Mouse (Mus musculus): Measurements from ENCODE around the gene Ptges. TPM values are rescaled to one million over a fixed set of nuclear protein-coding genes. Genes with fewer than 3 reads are reported as not detected.

Ptges gene
- polyA plus RNA-seq (2014; fragmentation: Nextera tagmentation; extraction: Ambion mirVana) = 9.1 and 9.3 TPM in 2 replicates

- Histone ChIP-seq H3K4me3 (ENCODE audit: low read depth, low read length) (peak within 1 kb of the TSS; percentile 15; the same call in 1 of the 2 replicates), H3K9me3 (replicated peaks; ENCODE audit: control insufficient read depth, low read length) (no peaks in the 10 kb centered on the region), H3K27me3 (ENCODE audit: control insufficient read depth, insufficient read depth, low read length) (no peaks in the 10 kb centered on the region), H3K9ac (replicated peaks; ENCODE audit: low read length) (peak within 1 kb of the TSS; percentile 28; the same call in 1 of the 2 replicates), H3K4me2 (ENCODE audit: low read depth, low read length) (peak within 1 kb of the TSS; percentile 50), H3K36me3 (replicated peaks; ENCODE audit: control insufficient read depth, insufficient read depth, low read depth, low read length) (no peaks in the 10 kb centered on the region), H3K4me1 (ENCODE audit: control insufficient read depth, insufficient read depth, low read length) (peaks cover 8% of the 10 kb centered on the region), H3K27ac (replicated peaks; ENCODE audit: low read depth, low read length) (no peak within 1 kb of the TSS)
- ATAC-seq (replicated peaks; ENCODE audit: insufficient number of reproducible peaks, low FRiP score, low TSS enrichment, low read depth) = no peak; the same call in 1 of the 2 replicates
- 2% methylated on average over 23 of the region's 23 CpGs for WGBS
- DNase-seq (ENCODE audit: low spot score) = peak; percentile 83
These were observed at the start of gene Ptges for GRCm38 (mm10) chr2:30929483-30930045. Gene Ptges, minus strand, starts transcription at chr2:30929863.

GRCm38 (mm10) chr2:30967352-30968327 lies 38.0 kb upstream of the Ptges start, which contains the start of gene Tor1a:
Gene Tor1a, minus strand, starts transcription at chr2:30967933.
- DNase-seq (ENCODE audit: low spot score) (peak; percentile 95), ATAC-seq (replicated peaks; ENCODE audit: insufficient number of reproducible peaks, low FRiP score, low TSS enrichment, low read depth) (peak; percentile 94)
- Histone ChIP-seq H3K27me3 (ENCODE audit: control insufficient read depth, insufficient read depth, low read length) (no peaks in the 10 kb centered on the region), H3K9ac (replicated peaks; ENCODE audit: low read length) (peak within 1 kb of the TSS; percentile 93), H3K4me1 (ENCODE audit: control insufficient read depth, insufficient read depth, low read length) (peaks cover 2% of the 10 kb centered on the region; the same call in 1 of the 2 replicates), H3K36me3 (replicated peaks; ENCODE audit: control insufficient read depth, insufficient read depth, low read depth, low read length) (peaks cover 7% of the 10 kb centered on the region), H3K9me3 (replicated peaks; ENCODE audit: control insufficient read depth, low read length) (no peaks in the 10 kb centered on the region), H3K4me2 (ENCODE audit: low read depth, low read length) (peak within 1 kb of the TSS; percentile 84), H3K4me3 (ENCODE audit: low read depth, low read length) (peak within 1 kb of the TSS; percentile 95), H3K27ac (replicated peaks; ENCODE audit: low read depth, low read length) (peak within 1 kb of the TSS; percentile 20; the same call in 1 of the 2 replicates)
- WGBS = 2% methylated on average over 54 of the region's 59 CpGs

GRCm38 (mm10) chr2:30966826-30967225 lies 37.2 kb upstream of the Ptges start:
- 26% methylated on average over 16 of the region's 16 CpGs for WGBS
- H3K4me2 ChIP-seq (ENCODE audit: low read depth, low read length) = peak overlapping the region; percentile 84
- no peaks in the 10 kb centered on the region for H3K27me3 ChIP-seq (ENCODE audit: control insufficient read depth, insufficient read depth, low read length)
- ATAC-seq (replicated peaks; ENCODE audit: insufficient number of reproducible peaks, low FRiP score, low TSS enrichment, low read depth) (no peak), DNase-seq (ENCODE audit: low spot score) (no peak)
- peak overlapping the region; percentile 95 for H3K4me3 ChIP-seq (ENCODE audit: low read depth, low read length)
- H3K36me3 ChIP-seq (replicated peaks; ENCODE audit: control insufficient read depth, insufficient read depth, low read depth, low read length) = peaks cover 14% of the 10 kb centered on the region
- peaks cover 2% of the 10 kb centered on the region; the same call in 1 of the 2 replicates for H3K4me1 ChIP-seq (ENCODE audit: control insufficient read depth, insufficient read depth, low read length)
- H3K9me3 ChIP-seq (replicated peaks; ENCODE audit: control insufficient read depth, low read length) = no peaks in the 10 kb centered on the region
- peak overlapping the region; percentile 93 for H3K9ac ChIP-seq (replicated peaks; ENCODE audit: low read length)
- H3K27ac ChIP-seq (replicated peaks; ENCODE audit: low read depth, low read length) = no peak overlapping the region

- Histone ChIP-seq H3K4me3 (ENCODE audit: low read depth, low read length) (no peak overlapping the region), H3K27ac (replicated peaks; ENCODE audit: low read depth, low read length) (no peak overlapping the region), H3K36me3 (replicated peaks; ENCODE audit: control insufficient read depth, insufficient read depth, low read depth, low read length) (peaks cover 16% of the 10 kb centered on the region), H3K9ac (replicated peaks; ENCODE audit: low read length) (no peak overlapping the region), H3K9me3 (replicated peaks; ENCODE audit: control insufficient read depth, low read length) (no peaks in the 10 kb centered on the region), H3K27me3 (ENCODE audit: control insufficient read depth, insufficient read depth, low read length) (no peaks in the 10 kb centered on the region), H3K4me2 (ENCODE audit: low read depth, low read length) (no peak overlapping the region), H3K4me1 (ENCODE audit: control insufficient read depth, insufficient read depth, low read length) (peaks cover 2% of the 10 kb centered on the region; the same call in 1 of the 2 replicates)
- no peak for ATAC-seq (replicated peaks; ENCODE audit: insufficient number of reproducible peaks, low FRiP score, low TSS enrichment, low read depth)
- 94% methylated on average over 8 of the region's 8 CpGs for WGBS
- DNase-seq (ENCODE audit: low spot score) = no peak
These were observed 36.0 kb upstream of the Ptges start for GRCm38 (mm10) chr2:30965627-30966026.

GRCm38 (mm10) chr2:30962570-30963254 lies 33.0 kb upstream of the Ptges start:
- WGBS = 90% methylated on average over 11 of the region's 11 CpGs
- peaks cover 23% of the 10 kb centered on the region for H3K36me3 ChIP-seq (replicated peaks; ENCODE audit: control insufficient read depth, insufficient read depth, low read depth, low read length)
- no peak overlapping the region for H3K27ac ChIP-seq (replicated peaks; ENCODE audit: low read depth, low read length)
- H3K4me2 ChIP-seq (ENCODE audit: low read depth, low read length) = no peak overlapping the region
- no peak overlapping the region for H3K4me3 ChIP-seq (ENCODE audit: low read depth, low read length)
- no peak overlapping the region for H3K9ac ChIP-seq (replicated peaks; ENCODE audit: low read length)
- H3K4me1 ChIP-seq (ENCODE audit: control insufficient read depth, insufficient read depth, low read length) = peaks cover 2% of the 10 kb centered on the region; the same call in 1 of the 2 replicates
- ATAC-seq (replicated peaks; ENCODE audit: insufficient number of reproducible peaks, low FRiP score, low TSS enrichment, low read depth) = no peak
- H3K27me3 ChIP-seq (ENCODE audit: control insufficient read depth, insufficient read depth, low read length) = no peaks in the 10 kb centered on the region
- no peak for DNase-seq (ENCODE audit: low spot score)
- no peaks in the 10 kb centered on the region for H3K9me3 ChIP-seq (replicated peaks; ENCODE audit: control insufficient read depth, low read length)

GRCm38 (mm10) chr2:30959856-30960255 lies 30.2 kb upstream of the Ptges start:
- H3K4me2 ChIP-seq (ENCODE audit: low read depth, low read length) = no peak overlapping the region
- H3K9me3 ChIP-seq (replicated peaks; ENCODE audit: control insufficient read depth, low read length) = no peaks in the 10 kb centered on the region
- H3K4me1 ChIP-seq (ENCODE audit: control insufficient read depth, insufficient read depth, low read length) = no peaks in the 10 kb centered on the region
- H3K27ac ChIP-seq (replicated peaks; ENCODE audit: low read depth, low read length) = no peak overlapping the region; the same call in 1 of the 2 replicates
- ATAC-seq (replicated peaks; ENCODE audit: insufficient number of reproducible peaks, low FRiP score, low TSS enrichment, low read depth) (no peak), DNase-seq (ENCODE audit: low spot score) (no peak)
- 52% methylated on average over 5 of the region's 5 CpGs for WGBS
- no peak overlapping the region for H3K4me3 ChIP-seq (ENCODE audit: low read depth, low read length)
- H3K9ac ChIP-seq (replicated peaks; ENCODE audit: low read length) = no peak overlapping the region
- H3K36me3 ChIP-seq (replicated peaks; ENCODE audit: control insufficient read depth, insufficient read depth, low read depth, low read length) = peaks cover 23% of the 10 kb centered on the region
- no peaks in the 10 kb centered on the region for H3K27me3 ChIP-seq (ENCODE audit: control insufficient read depth, insufficient read depth, low read length)

GRCm38 (mm10) chr2:30958726-30959125 lies 29.1 kb upstream of the Ptges start:
- Histone ChIP-seq H3K27me3 (ENCODE audit: control insufficient read depth, insufficient read depth, low read length) (no peaks in the 10 kb centered on the region), H3K4me3 (ENCODE audit: low read depth, low read length) (no peak overlapping the region), H3K36me3 (replicated peaks; ENCODE audit: control insufficient read depth, insufficient read depth, low read depth, low read length) (peaks cover 20% of the 10 kb centered on the region), H3K9ac (replicated peaks; ENCODE audit: low read length) (no peak overlapping the region), H3K27ac (replicated peaks; ENCODE audit: low read depth, low read length) (no peak overlapping the region), H3K4me1 (ENCODE audit: control insufficient read depth, insufficient read depth, low read length) (peaks cover 5% of the 10 kb centered on the region), H3K9me3 (replicated peaks; ENCODE audit: control insufficient read depth, low read length) (no peaks in the 10 kb centered on the region), H3K4me2 (ENCODE audit: low read depth, low read length) (no peak overlapping the region)
- WGBS = 90% methylated on average over 14 of the region's 14 CpGs
- ATAC-seq (replicated peaks; ENCODE audit: insufficient number of reproducible peaks, low FRiP score, low TSS enrichment, low read depth) = no peak
- DNase-seq (ENCODE audit: low spot score) = no peak
